Mouse (Mus musculus) heart, postnatal 14 days (tissue): ENCODE measurements around the gene Gm11236. TPM values are rescaled to one million over a fixed set of nuclear protein-coding genes. Genes with fewer than 3 reads are reported as not detected.
"Not testable (repeated sequence)": the region's sequence is repeated elsewhere in the genome, so short reads cannot be mapped to it uniquely, and the experiment has no call there.

Experiments
- DNase-seq, 2 experiments: peaks; one replicate each; pipeline ENCODE4 v3.0.0; 2021 to 2022
- intact Hi-C: fragments of 180-260 bp; cut with DNase I; formaldehyde crosslinking; loops from one replicate; pipeline ENCODE4 v1.15.1; 2025
- long read RNA-seq, 2 experiments: library from polyadenylated mRNA; stranded (forward); transcript quantifications; one replicate each; pipeline ENCODE4 v2.0.0; 2021
- total RNA-seq, 2 experiments: library from RNA; stranded (reverse); gene quantifications; 2 replicates each; pipeline ENCODE4 v1.2.3; 2021

Gene Gm11236
- total RNA-seq = not detected
- long read RNA-seq, experiment 1 = 0 reads
- long read RNA-seq, experiment 2 = 0 reads

DNA sequence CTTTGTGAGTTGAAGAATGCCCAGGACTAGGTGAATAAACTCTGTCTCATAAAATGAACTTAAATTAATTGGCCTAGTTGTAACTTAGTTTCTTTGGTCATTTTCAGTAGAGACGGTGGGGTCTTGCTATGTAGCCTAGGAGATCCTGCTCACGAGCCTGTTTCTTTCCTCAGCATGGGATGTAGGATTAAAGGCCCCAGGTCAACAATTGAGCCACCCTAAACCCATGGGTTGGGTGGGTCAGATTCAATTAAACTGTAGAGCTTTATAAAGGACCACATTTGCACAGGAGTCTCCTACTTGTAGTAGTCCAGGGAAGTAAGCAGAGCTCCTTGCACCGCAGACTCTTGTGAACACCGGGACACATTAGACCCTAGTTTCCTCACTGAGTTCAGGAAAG, at the start of gene Gm11236:
TSS of gene Gm11236 (plus strand) at position 301 of the 400 bp plus-strand sequence.
- intact Hi-C loops, DNase-seq: not testable (repeated sequence)

DNA sequence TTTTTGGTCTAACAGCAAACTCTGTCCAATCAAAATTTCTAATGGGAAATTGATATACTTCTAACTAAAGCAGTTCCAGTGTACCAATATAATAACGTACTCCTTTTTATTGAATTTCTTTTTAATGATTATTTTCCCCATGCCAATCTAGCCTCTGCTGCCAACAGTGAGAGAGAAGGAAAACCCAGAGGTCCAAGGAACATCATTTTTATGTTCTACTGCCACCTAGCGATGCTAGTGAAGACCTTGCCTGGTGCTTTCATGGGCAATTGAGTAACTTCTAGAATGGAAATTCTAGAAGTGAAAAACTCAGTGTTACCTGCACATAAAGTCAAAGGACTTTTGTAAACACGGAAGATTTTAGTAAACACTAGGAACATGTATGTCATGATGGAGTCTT, 38.7 kb upstream of the Gm11236 start:
- intact Hi-C loops = no loop called here
- no peak for DNase-seq

DNA sequence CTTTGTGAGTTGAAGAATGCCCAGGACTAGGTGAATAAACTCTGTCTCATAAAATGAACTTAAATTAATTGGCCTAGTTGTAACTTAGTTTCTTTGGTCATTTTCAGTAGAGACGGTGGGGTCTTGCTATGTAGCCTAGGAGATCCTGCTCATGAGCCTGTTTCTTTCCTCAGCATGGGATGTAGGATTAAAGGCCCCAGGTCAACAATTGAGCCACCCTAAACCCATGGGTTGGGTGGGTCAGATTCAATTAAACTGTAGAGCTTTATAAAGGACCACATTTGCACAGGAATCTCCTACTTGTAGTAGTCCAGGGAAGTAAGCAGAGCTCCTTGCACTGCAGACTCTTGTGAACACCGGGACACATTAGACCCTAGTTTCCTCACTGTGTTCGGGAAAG, 30.3 kb upstream of the Gm11236 start, which contains the start of gene Gm11238:
TSS of gene Gm11238 (plus strand) at position 301 of the 400 bp plus-strand sequence.
- DNase-seq, intact Hi-C loops: not testable (repeated sequence)

DNA sequence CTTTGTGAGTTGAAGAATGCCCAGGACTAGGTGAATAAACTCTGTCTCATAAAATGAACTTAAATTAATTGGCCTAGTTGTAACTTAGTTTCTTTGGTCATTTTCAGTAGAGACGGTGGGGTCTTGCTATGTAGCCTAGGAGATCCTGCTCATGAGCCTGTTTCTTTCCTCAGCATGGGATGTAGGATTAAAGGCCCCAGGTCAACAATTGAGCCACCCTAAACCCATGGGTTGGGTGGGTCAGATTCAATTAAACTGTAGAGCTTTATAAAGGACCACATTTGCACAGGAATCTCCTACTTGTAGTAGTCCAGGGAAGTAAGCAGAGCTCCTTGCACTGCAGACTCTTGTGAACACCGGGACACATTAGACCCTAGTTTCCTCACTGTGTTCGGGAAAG, 15.2 kb upstream of the Gm11236 start, which contains the start of gene Gm11237:
TSS of gene Gm11237 (plus strand) at position 301 of the 400 bp plus-strand sequence.
- DNase-seq, intact Hi-C loops: not testable (repeated sequence)

DNA sequence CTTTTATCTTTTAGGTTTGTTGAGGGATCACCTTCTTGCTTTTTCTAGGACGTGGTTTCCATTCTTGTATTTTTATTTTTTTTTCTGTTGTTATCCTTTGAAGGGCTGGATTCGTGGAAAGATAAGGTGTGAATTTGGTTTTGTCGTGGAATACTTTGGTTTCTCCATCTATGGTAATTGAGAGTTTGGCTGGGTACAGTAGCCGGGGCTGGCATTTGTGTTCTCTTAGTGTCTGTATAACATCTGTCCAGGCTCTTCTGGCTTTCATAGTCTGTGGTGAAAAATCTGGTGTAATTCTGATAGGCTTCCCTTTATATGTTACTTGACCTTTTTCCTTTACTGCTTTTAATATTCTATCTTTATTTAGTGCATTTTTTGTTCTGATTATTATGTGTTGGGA, 23.9 kb downstream of the Gm11236 start:
- DNase-seq, intact Hi-C loops: not testable (repeated sequence)

DNA sequence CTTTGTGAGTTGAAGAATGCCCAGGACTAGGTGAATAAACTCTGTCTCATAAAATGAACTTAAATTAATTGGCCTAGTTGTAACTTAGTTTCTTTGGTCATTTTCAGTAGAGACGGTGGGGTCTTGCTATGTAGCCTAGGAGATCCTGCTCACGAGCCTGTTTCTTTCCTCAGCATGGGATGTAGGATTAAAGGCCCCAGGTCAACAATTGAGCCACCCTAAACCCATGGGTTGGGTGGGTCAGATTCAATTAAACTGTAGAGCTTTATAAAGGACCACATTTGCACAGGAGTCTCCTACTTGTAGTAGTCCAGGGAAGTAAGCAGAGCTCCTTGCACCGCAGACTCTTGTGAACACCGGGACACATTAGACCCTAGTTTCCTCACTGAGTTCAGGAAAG, 30.1 kb downstream of the Gm11236 start, which contains the start of gene Gm11239:
TSS of gene Gm11239 (plus strand) at position 301 of the 400 bp plus-strand sequence.
- intact Hi-C loops, DNase-seq: not testable (repeated sequence)

DNA sequence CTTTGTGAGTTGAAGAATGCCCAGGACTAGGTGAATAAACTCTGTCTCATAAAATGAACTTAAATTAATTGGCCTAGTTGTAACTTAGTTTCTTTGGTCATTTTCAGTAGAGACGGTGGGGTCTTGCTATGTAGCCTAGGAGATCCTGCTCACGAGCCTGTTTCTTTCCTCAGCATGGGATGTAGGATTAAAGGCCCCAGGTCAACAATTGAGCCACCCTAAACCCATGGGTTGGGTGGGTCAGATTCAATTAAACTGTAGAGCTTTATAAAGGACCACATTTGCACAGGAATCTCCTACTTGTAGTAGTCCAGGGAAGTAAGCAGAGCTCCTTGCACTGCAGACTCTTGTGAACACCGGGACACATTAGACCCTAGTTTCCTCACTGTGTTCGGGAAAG, 45.3 kb downstream of the Gm11236 start, which contains the start of gene Gm428:
TSS of gene Gm428 (plus strand) at position 301 of the 400 bp plus-strand sequence.
- DNase-seq, intact Hi-C loops: not testable (repeated sequence)

Other genes starting within 250 kb of the Gm11236 start
- not detected for gene Gm11487, start 233.0 kb upstream of the Gm11236 start, total RNA-seq
- gene Gm11238, start 30.2 kb upstream of the Gm11236 start, total RNA-seq = not detected
- not detected for gene Gm11237, start 15.1 kb upstream of the Gm11236 start, total RNA-seq
- not detected for gene Gm11239, start 30.2 kb downstream of the Gm11236 start, total RNA-seq
- not detected for gene Gm428, start 45.4 kb downstream of the Gm11236 start, total RNA-seq
- gene Rasef, start 152.9 kb downstream of the Gm11236 start, total RNA-seq = under 1 TPM; 0.49 to 0.53 TPM
- gene Gm11758, start 238.1 kb downstream of the Gm11236 start, total RNA-seq = not detected